Mouse (Mus musculus) granulocyte monocyte progenitor cell, adult 5-6 weeks (primary cell): ENCODE data around the gene Lrp10. TPM values are rescaled to one million over a fixed set of nuclear protein-coding genes. Genes with fewer than 3 reads are reported as not detected.

Experiments
- ATAC-seq: replicated peaks from 2 replicates; pipeline ENCODE4 v1.8.0; 2016; ENCODE audit warnings: mild to moderate bottlenecking, moderate TSS enrichment, inconsistent platforms; ENCODE audit not compliant: poor library complexity, severe bottlenecking
- total RNA-seq, 2 experiments: library from RNA; stranded (forward) in 1 of 2; stranded (reverse) in 1 of 2; fragments of 200-712, 200-1000 nt in 1 of 2; fragments of >200 nt in 1 of 2; fragmentation: Nextera tagmentation in 1 of 2; gene quantifications; 2 replicates each; pipeline ENCODE4 v1.2.3; 2014 to 2017

The Lrp10 gene
- total RNA-seq (2014; fragmentation: Nextera tagmentation), result 37.3 and 41.5 TPM in 2 replicates
- total RNA-seq (2017), result 20.0 and 23.7 TPM in 2 replicates

DNA sequence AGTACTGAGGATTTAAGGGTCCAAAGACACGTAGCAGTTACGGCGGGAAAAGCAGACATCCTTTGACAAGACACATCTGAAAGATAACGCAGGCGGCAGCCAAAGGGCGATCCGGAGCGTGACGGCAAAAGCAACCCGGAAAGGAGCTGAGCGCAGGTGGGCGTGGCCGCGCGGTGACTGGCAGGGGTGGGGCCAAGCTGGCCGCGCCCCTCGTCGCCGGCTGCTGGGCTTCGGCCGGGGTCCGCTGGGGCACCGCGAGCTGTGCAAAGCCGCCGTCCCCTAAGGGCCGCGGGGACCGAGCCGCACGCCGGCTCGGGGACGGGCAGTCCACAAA is at the start of gene Lrp10:
TSS of gene Lrp10 (plus strand) at position 179 of the 334 bp plus-strand sequence.
- ATAC-seq, result peak; percentile 84

DNA sequence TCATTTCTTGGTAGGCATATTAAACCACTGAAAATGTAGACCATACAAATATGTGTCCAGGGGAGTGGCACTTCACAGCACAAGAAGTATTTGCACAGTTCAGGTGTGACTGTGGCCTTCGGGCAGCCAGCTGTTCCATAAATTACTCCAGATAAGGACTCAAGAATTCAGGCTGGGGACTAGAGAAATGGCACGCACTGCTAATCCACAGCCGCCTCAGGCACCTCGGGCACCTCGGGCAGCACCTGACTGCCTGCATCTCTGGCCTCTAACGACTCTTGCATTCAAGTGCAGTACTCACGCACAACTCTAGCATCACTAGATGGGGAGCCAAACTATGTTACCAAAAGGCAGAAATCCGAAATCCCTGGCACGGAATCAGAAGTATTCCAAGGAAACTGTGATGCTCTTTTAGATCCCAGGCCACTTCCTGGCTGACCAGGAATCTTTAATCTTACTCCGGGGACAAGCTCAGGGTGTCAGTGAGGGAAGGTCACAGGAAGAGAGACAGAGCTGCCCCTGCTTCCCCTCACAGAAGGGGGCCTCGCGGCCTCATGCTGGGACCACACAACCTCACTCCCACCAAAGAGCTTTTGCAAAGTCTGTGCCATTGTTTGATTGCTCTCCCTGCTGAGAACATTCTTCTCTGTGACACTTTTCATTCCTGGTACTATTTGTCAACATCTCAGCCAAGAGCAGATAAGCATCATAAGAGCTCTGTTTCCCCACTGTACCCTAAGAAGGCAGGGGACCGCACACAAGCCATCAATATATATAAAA is 48.5 kb upstream of the Lrp10 start:
- no peak for ATAC-seq

DNA sequence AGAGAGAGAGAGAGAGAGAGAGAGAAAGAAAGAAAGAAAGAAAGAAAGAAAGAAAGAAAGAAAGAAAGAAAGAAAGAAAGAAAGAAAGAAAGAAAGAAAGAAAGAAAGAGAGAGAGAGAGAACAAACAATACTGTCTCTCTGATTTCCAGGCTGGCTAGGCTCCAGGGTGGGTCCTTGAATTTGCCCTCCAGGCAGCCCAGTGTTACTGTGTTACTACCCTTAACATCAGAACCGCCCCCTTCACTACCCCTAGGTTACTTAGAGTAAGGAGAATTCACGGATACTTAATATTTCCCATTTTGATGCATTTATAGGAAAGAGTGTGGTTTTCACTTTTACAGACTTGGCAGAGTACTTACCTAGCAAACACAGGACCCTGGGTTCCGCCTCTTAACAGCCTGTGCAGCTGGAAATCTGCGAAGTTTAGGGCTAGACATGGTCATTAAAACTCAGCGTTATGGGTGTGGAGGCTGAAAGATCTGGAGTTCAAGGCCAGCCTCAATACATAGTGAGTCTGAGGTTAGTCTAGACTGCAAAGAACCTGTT is 47.6 kb upstream of the Lrp10 start:
- no peak for ATAC-seq

DNA sequence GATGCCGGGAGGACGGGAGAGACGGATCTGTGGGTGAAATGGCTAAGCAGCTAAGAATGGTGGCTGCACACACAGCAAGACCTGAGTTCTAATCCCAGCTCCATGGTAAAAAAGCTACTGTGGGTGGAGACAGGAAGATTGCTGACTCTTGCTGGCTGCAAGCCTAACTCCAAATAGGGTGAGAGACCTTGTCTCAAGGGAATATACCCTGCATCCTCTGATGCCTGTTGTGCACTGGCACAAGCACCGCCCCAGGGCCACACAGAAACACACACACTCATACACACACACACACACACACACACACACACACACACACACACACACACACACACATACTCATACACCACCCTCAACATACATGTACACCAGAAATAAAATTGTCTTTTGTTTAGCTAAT is 47.1 kb upstream of the Lrp10 start:
- ATAC-seq, result no peak

DNA sequence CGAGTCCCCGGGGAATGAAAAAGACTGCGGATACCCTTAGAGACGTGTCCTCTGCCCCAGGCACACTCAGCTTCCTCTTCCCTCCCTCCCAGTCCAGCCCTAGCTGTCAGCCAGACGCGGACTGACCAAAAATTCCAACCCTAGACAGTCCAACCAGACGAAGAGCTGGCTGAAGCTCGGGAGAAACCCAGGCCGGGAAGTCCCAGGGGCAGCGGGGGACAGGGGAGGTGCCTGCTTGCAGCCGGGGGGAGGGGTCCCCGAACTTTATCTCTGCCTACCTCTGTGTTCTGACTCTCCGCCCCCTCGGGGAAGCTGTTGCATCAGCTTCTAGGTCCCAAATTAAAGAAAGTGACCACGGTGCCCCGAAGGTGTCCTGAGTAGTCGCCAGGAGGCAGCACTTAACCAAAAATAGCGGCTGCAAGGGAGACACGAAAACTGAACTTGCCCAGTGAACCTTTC is 46.3 kb upstream of the Lrp10 start, which contains the start of gene Slc7a7:
TSS of gene Slc7a7 (minus strand) at position 158 of the 459 bp plus-strand sequence.
- peak; percentile 67 for ATAC-seq

DNA sequence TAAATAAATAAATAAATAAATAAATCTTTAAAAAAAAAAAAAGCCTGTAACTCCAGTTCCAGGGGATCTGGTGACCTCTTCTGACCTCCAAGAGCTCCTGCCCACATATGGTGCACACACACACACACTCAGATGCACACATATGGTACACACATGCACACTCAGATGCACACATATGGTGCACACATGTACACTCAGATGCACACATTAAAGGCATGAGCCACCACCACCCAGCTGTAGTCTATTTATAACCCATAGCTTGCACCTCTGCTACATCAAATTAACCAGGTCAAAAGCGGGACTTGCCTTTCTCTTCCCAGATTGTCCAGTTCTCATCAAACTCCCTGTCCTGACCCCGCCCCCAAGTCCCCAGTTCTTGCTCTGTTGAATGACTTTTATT is 42.9 kb upstream of the Lrp10 start:
- no peak for ATAC-seq

DNA sequence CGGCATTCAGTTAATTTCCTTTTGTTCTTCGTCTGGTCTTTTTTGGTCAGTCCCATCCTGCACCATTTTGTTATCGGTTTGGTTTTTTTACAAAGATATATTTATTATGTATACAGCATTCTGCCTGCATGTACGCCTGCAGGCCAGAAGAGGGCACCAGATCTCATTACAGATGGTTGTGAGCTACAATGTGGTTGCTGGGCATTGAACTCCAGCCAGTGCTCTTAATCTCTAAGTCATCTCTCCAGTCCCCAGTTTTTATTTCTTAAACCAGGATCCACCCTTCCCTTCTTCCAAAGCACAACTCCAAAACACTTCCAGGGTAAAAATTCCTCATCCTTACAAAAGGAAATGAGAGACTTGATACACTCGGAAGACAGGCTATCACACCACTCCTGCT is 40.5 kb upstream of the Lrp10 start:
- ATAC-seq, result no peak

DNA sequence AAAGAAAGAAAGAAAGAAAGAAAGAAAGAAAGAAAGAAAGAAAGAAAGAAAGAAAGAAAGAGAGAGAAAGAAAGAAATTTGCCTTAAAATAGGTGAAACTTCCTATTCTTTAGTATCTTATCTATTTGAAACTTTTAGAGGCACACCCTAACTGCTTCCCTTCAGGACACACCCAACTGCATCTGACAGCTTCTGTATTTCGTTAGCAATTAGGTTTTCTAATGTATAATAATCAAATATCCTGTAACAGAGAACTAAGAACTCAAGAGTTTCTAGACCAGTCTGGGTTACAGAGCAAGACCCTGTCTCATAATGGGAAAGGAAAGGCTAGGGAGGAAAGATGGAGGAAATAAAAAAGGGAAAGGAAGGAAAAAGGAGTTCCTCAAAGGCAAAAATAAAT is 39.3 kb upstream of the Lrp10 start:
- no peak for ATAC-seq

DNA sequence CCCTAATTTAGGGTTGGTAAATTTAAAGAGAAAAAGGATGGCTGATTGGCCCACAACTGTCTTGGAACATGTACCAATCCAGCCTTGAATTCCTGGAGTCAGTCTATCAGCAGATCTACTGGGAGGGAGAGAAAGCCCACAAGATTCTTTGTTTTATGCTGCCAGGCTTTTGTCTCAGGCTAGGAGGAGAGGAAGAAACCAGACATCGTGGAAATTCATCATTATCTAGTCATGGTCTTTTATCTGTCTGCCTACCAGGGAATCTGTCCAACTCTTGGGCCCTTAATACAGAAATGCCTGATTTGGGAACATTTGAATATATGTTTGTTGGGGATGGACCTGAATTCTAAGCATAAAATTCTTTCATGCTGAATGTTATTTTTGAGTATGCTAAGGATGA is 38.4 kb upstream of the Lrp10 start:
- no peak for ATAC-seq

DNA sequence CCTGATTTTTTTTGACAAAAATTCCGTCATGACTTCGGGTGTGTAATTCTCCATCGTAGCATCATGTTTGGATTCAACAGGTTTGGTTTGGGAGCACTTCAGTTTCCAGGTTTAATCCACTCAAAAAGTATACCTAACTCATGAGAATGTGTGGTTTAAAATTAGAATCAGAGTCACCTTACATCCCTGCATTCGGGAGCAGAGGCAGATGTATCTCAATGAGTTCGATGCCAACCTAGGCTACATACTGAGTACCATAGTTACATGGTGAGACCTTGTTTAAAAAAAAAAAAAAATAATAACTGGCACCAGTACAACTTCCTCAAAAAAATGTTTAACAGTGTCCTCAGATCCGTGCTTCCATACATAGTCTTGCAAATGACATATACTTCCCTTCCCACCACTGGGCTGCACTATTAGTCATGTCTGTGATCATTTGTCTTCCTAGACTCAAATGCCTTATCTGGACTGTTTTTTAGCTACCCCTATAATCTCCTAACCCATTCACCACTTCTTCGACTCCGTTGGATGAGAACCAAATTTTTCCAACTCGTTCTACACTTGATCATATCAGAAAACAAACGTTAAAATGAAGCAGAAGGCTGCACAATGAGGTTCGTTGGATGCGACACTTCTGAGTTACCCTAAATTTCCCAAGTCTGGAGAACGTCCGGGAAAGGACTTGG is 37.8 kb upstream of the Lrp10 start:
- peak; percentile 72 for ATAC-seq

DNA sequence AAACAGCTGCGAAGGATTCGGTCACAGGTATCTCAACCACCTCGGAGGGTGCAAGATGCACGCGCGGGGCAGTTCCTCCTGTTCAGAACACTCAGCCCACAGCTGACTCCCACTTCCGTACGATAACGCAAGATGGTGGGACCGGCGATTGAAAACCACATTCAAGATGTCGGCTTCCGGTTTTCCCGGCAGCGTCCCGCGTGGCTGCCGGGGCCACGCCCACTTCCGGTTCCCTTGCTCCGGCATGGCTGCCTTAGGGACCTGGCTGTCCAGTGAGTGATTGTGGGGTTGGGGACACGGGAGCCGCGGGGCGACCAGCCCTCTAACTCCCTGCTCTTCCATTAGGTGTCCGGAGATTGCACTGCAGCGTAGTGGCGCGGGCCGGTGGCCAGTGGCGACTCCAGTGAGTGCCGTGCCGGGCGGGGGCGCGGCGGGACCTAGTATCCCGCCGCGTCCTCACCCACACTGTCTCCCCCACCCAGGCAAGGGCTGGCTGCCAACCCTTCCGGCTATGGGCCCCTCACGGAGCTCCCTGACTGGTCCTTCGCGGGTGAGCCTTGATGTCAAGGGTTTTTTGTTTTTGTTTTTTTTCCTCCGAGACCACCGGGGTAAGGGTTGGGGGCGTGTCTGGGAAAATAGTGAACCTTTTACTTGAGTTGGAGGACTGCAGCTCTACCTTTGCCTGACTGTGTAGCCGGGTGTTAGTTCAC is 37.1 kb upstream of the Lrp10 start, which contains the start of gene Mrpl52:
TSS of gene Mrpl52 (plus strand) at position 221 of the 710 bp plus-strand sequence.
- ATAC-seq, result peak; percentile 91

DNA sequence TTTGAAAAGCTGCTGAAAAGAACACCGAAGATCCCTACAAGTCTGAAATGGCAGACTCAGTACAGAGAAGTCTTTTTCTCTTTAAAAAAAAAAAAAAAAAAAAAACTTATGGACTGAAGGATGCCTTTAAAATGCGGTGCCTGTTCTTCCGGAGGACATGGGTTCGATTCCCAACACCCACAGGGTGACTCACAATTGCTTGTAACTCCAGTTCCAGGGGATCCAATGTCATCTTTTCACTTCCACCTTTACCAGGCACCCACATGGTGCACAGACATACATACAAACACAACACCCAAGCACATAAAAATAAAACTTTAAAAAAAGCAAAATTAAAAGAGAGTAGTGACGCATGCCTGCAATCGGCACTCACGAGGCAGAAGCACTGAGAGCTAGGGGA is 36.2 kb upstream of the Lrp10 start:
- ATAC-seq, result no peak

DNA sequence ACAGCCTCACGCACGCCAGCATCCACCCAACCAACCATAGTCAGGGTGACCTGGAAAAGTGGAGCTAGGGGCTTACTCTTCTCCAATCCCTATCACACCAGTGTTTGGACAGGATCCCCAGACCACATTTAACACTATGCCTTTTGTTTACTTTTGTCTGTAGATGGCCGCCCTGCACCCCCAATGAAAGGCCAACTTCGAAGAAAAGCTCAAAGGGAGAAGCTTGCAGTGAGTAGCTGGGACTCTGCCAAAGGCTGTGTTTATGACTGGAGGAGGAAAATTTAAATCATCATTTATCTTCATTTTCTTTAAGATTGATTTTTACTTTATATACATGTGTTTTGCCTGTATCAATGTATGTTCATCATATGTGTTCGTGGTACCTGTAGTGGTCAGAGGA is 35.5 kb upstream of the Lrp10 start:
- ATAC-seq, result no peak

DNA sequence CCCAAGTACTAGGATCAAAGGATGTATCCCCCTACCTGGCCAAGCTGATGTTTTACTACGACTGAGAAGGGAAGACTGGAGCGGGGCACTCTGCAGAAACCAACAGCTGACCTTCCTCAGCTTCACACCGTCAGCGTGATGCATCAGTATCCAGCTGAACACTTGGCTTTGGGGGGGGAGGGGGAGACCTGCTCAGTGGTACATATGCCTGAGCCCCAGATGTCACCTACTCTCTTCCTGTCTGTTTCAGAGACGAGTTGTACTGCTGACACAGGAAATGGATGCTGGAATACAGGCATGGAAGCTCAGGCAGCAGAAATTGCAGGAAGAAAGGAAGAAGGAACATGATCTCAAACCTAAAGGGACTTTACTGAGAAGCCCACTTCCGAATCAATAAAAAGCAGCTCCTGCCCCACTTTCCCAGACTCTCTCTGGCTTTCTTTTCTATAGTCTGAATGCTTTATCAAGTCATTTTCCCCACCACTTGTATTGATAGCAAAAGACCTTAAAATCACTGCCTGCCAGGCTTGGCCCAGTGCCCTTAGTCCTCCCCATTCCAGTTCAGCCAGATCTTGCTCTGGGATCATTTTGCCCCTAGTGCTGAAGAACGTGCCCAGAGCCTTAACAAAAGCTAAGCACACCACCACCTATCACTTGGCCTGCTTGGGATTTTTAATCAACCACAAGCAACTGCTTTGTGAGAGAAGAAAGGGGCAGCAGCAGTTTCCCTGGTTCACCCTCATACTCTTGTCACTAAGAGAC is 34.4 kb upstream of the Lrp10 start:
- no peak for ATAC-seq

DNA sequence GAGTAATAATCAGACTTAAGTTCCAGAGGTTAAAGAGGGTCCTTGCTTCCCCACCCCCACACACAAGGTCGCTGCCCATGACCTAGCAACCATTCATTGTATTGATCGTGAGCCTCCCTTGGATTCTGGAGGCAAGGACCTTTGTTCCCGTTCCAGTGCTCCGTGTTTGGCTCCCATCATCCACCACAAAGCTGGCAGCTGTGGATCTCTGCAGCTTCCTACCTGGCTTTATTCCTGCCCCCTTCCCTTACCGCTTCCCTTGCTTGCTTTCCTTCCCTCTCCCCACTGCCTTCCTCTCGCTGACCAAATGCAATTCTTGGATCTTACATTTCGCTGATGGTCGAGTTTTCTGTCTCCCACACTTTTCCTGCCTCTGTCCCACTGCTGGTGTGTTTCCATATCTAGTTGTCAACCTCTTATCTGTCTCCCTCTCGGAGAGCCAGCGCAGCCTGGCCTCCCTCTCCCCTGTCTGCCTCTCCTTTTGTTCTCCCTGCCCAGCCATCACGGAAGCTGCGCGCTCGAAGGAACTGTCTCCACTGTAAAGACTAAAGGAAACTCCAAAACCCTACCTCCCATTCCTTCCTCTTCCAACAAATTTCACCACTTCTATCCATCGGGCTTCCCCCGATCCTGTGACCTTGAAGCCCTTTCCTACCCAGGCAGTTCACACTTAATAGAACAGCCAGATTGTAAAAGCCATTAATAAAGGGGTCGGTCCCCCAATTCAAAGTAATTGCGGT is 33.4 kb upstream of the Lrp10 start:
- ATAC-seq, result no peak

DNA sequence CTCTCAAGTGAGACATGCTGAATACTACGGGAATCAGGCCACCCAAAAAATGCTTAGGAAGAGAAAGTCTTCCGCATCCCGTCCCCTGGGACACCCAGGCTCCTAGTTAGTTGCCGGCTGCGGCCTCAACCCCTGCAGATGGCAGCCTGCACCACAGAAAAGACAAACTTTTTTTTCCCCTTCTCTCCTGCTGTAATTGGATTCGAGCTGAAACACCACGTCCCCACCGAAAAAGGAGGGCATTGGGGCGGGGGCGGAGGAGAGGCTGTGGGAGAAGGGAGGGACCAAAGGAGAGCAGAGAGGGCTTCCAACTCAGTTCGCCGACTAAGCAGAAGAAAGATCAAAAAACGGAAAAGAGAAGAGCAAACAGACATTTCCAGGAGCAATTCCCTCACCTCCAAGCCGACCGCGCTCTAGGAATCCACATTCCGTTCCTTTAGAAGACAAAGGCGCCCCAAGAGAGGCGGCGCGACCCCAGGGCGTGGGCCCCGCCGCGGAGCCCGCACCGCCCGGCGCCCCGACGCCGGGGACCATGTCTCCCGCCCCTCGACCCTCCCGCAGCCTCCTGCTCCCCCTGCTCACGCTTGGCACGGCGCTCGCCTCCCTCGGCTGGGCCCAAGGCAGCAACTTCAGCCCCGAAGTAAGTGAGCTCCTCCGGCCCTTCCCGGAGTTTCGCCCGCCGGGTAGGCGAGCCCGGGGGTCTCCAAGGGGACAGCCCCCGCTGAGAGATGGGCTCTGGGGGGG is 32.4 kb upstream of the Lrp10 start, which contains the start of gene Mmp14:
TSS of gene Mmp14 (plus strand) at position 279 of the 744 bp plus-strand sequence.
- ATAC-seq, result no peak

DNA sequence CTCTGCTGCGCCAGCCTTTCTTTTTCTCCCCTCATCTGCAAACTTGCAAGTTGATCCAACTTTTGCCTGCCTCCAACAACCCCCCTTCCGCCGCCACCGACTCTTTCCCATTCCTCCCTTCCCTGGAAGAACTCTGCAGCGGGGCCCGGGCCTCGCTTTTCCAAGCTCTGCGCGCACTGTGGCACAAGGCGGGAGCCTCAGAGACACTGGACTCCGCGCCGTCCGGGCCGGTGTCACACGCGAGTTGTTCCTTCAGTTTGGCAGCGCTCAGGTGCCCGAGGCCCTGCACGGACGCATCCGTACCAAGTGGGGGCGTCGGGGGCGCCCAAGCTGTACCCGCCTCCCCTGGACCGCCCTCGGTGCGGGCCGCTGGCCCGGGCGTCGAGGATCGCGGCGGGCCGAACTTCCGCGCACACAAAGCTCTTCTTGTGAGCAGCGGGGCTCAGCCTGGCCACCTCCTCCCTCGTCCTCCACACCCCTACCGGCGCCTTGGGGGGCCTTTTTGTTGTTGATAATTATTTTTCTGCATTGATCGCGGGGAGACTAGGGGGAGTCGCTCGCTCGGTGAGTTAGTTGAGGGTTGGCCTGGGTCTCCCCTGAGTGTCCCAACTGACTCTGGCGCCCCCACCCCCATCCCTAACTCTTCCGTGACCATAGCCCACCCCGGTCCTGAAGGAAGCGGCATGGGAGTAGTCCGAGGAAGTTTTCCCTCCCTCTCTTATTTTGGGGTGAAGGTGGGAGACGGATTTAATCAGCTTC is 31.7 kb upstream of the Lrp10 start:
- peak; percentile 26 for ATAC-seq
